Mouse (Mus musculus): ENCODE data around the gene Rnpepl1. TPM values are rescaled to one million over a fixed set of nuclear protein-coding genes. Genes with fewer than 3 reads are reported as not detected.

The Rnpepl1 gene
- total RNA-seq, 4 experiments from 2014 or later: 62.6 to 75.8 (median 72.8) TPM

GRCm38 (mm10) chr1:92906779-92907631 is 3.6 kb upstream of the Rnpepl1 start, which contains the start of gene Dusp28:
TSS of gene Dusp28 (plus strand) at chr1:92906981.
- DNase-seq (ENCODE audit: low spot score in 2 of 2): peak; percentile 81 to 90

- no peak for DNase-seq (ENCODE audit: low spot score in 2 of 2)
These were observed 2.8 kb upstream of the Rnpepl1 start for GRCm38 (mm10) chr1:92907632-92908360.

DNA sequence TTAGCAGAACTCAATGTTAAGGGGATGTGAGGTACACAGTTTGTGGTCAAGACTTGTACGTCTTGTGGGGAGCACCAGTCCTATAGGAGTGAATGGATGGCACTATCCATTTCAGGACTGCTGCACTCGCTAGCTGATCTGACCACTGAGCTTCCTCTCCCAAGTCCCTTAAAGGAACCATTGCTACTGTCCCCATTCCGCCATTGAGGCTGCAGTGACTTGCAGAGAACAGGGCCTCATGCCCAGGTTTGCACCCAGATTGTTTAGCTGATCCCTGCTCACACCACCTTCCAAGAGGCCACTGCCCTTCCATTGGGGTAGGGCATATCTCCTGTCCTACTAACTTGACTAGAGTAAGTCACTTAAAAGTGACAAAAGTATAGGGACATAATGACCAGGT is 1.9 kb upstream of the Rnpepl1 start:
- DNase-seq (ENCODE audit: low spot score in 2 of 2): no peak

GRCm38 (mm10) chr1:92909068-92909467 is 1.5 kb upstream of the Rnpepl1 start:
- no peak for DNase-seq (ENCODE audit: low spot score in 2 of 2)

GRCm38 (mm10) chr1:92910925-92911720 is 540 bp downstream of the Rnpepl1 start:
- peak; percentile 17 to 50 for DNase-seq (ENCODE audit: low spot score in 2 of 2)

- no peak for DNase-seq (ENCODE audit: low spot score in 2 of 2)
These were observed 1.1 kb downstream of the Rnpepl1 start for GRCm38 (mm10) chr1:92911721-92912138.

- DNase-seq (ENCODE audit: low spot score in 2 of 2): no peak
These were observed 1.7 kb downstream of the Rnpepl1 start for GRCm38 (mm10) chr1:92912286-92912685.

DNA sequence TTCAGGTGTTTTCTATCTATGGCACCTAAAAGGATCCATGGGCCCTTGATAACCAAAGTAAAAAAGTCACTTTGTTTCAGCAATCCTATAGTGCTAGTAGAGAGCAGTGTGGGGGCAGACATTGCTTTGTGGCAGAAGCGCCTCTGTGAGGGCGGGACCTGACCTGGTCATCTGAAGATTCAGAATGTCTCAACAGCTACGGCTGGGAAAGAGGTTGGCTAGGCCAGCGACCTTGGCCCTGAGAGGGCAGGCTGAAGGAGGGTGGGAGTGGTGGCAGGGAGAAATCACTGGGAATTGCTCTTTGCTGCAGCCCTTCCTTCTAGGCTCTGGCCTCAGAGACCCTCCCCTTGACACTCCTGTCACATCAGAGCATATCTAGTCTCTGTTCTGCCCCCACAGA is 3.7 kb downstream of the Rnpepl1 start:
- no peak for DNase-seq (ENCODE audit: low spot score in 2 of 2)

DNA sequence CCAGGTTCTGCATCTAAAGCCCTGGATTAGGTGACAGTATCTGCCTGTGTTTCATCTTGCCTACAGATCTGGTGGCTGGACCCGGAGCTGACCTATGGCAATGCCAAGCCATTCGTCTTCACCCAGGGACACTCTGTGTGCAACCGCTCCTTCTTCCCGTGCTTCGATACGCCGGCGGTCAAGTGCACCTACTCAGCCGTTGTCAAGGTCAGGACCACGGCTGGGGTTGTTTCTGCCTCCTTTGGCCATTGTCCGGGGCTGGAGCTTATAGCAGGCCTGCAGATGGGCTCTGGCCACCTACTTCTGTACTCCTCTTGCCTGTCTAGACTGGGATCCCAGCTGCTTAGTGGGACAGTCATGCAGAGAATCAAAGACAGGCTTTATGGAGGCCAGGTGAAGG is 4.4 kb downstream of the Rnpepl1 start:
- no peak for DNase-seq (ENCODE audit: low spot score in 2 of 2)

DNA sequence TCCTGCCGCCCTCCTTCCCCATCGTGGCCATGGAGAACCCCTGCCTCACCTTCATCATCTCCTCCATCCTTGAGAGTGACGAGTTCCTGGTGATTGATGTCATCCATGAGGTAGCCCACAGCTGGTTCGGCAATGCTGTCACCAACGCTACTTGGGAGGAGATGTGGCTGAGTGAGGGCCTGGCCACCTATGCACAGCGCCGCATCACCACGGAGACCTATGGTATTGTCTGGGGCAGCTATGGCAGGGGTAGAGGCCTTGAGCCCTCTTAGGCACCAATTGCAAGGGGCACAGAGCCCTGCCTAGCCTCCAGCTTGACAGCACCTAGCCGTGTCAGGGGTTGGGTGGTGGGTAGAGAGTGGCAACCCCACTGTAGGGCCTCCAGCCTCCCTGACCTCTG is 6.1 kb downstream of the Rnpepl1 start:
- no peak for DNase-seq (ENCODE audit: low spot score in 2 of 2)

DNA sequence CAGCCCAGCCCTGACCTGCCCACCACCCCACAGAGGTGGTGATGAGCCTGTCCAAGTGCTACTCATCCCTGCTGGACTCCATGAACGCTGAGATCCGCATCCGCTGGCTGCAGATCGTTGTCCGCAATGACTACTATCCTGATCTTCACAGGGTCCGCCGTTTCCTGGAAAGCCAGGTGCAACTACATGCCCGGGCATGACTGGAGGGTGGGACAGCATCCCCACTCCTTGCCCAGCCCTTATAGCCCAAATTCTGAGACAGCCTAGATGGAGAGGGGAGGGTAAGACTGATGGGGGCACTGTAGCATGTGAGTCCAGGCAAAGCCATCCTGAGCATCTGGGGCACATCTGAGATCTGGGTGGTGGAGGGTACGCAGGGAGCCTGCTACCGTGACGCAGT is 8.6 kb downstream of the Rnpepl1 start:
- no peak for DNase-seq (ENCODE audit: low spot score in 2 of 2)

DNA sequence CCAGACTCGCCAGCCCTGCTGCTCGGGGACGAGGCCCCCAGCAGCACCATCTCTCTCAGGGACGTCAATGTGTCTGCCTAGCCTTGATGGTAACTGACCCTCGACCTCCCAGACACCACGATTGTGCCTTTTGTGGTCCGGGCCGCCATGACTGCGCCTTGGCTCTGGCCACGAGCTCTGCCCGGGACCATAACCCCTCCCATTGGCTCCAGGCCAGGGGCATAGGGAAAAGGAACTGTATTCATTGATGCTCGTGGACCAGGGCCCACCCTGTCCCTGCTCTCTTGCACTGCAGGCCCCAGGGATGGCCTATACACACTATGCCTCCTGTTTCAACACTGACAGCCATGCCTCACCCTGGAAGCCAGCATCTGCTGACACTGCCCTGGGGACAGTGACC is 9.2 kb downstream of the Rnpepl1 start:
- no peak for DNase-seq (ENCODE audit: low spot score in 2 of 2)

DNA sequence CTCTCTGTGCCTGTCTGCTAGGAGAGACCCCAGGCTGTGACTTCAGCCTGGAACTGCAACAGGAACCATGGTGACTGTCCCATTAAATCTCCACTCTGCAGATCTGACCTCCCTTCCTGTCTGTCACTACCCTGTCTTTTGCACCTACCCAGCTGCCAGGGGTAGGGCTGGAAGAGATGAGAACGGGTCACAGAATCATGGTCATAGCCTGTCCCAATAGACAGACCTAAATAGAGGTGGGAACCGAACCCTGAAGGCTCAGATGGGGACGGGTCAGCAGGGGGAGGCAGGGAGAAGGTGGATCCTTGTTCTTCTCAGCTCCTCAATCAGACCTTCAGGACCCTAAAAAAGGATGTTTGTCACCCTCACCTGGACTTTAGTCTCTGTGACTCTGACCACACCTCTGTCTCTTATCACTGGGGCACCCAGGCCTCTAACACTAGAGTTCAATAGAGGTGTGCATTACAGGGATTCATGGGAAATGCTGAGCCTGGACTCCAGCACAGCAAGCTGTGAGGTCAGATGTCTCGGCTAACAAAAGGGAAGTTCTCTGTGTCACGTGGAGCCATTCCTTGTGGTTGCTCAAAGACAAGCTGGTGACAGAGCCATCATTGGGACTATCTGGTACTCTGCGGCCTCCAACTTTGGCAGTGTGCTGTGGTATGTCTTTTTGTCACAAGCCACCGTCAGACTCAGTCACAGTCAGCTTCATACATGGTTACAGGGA is 10.1 kb downstream of the Rnpepl1 start:
- no peak for DNase-seq (ENCODE audit: low spot score in 2 of 2)

GRCm38 (mm10) chr1:92921496-92921895 is 10.9 kb downstream of the Rnpepl1 start:
- DNase-seq (ENCODE audit: low spot score in 2 of 2): no peak

GRCm38 (mm10) chr1:92930171-92930706 is 19.7 kb downstream of the Rnpepl1 start:
- no peak for DNase-seq (ENCODE audit: low spot score in 2 of 2)

DNA sequence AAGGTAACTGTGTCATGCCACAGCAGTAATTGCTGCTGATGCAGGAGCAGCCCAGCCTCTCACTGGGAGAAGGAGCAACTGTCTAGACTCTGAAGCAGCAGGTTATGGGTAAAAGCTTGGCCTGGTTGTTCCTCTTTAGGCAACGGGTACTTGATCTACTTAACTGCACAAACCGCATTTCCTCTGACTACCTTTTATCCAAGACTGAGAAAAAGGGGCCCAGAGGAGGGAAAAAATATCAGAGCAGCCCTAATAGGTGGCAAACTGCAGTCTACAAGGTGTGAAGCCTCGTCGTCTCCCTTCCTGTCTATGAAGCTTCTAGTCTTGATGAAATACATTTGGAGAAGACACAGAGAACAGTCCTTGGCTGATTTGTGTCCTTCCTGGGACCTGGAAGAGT is 23.0 kb downstream of the Rnpepl1 start:
- no peak for DNase-seq (ENCODE audit: low spot score in 2 of 2)

GRCm38 (mm10) chr1:92934182-92934827 is 23.7 kb downstream of the Rnpepl1 start, which contains the start of gene Capn10:
TSS of gene Capn10 (plus strand) at chr1:92934376.
- peak; percentile 89 for DNase-seq (ENCODE audit: low spot score in 2 of 2)

- DNase-seq (ENCODE audit: low spot score in 2 of 2): no peak
These were observed 24.7 kb downstream of the Rnpepl1 start for GRCm38 (mm10) chr1:92935054-92935962.

- DNase-seq (ENCODE audit: low spot score in 2 of 2): no peak
These were observed 25.4 kb downstream of the Rnpepl1 start for GRCm38 (mm10) chr1:92935977-92936376.

Measured in gastrocnemius, adult 8-10 months (tissue).